7 mouse cellular contexts compared by ENCODE assay signal in genomic region chr2:35582341-35582941, GRCm38 (mm10). TPM values are rescaled to one million over a fixed set of nuclear protein-coding genes. Genes with fewer than 3 reads are reported as not detected.
DNase-seq lines count a peak whose midpoint lies in the region; ATAC-seq and TF ChIP-seq lines count a peak whose summit lies in the region.

No protein-coding gene starts in this region.

- H3K27ac ChIP-seq in intestine, embryonic 14.5 days (ENCODE audit: low read depth) = peak overlapping the region; percentile 94
- H3K27ac ChIP-seq in limb, embryonic 10.5 days = peak overlapping the region; percentile 84
- H3K27ac ChIP-seq in midbrain, embryonic 12.5 days (replicated peaks) = no peak overlapping the region
- peak overlapping the region; percentile 94 for H3K27ac ChIP-seq in stomach, postnatal 0 days (replicated peaks)

- TF ChIP-seq CTCF in stomach, postnatal 0 days (IDR thresholded peaks at IDR 0.05; ENCODE audit: low read depth) = no peak

- H3K27me3 ChIP-seq in intestine, embryonic 14.5 days (replicated peaks; ENCODE audit: control insufficient read depth, insufficient read depth, low read length) = no peaks in the 10 kb centered on the region
- H3K27me3 ChIP-seq in limb, embryonic 10.5 days (ENCODE audit: low read depth, poor library complexity, severe bottlenecking) = peaks cover 100% of the 10 kb centered on the region
- peaks cover 92% of the 10 kb centered on the region for H3K27me3 ChIP-seq in midbrain, embryonic 12.5 days
- no peaks in the 10 kb centered on the region for H3K27me3 ChIP-seq in stomach, postnatal 0 days (ENCODE audit: control insufficient read depth, insufficient read depth, low read length)

- H3K4me3 ChIP-seq in intestine, embryonic 14.5 days (ENCODE audit: low read depth, low read length) = peak overlapping the region; percentile 52
- H3K4me3 ChIP-seq in limb, embryonic 10.5 days = peak overlapping the region; percentile 65
- peak overlapping the region; percentile 55 for H3K4me3 ChIP-seq in midbrain, embryonic 12.5 days
- peak overlapping the region; percentile 60 for H3K4me3 ChIP-seq in stomach, postnatal 0 days (ENCODE audit: low read depth, low read length)

- TF ChIP-seq EP300 in stomach, postnatal 0 days (optimal IDR thresholded peaks at IDR 0.05) = no peak

- ATAC-seq in intestine, embryonic 14.5 days (replicated peaks; ENCODE audit: low FRiP score, low TSS enrichment, low read depth) = peak; percentile 59
- ATAC-seq in midbrain, embryonic 12.5 days (ENCODE audit: low FRiP score, low read depth) = peak; percentile 70
- peak; percentile 66 for ATAC-seq in stomach, postnatal 0 days (ENCODE audit: low FRiP score, low TSS enrichment)

- intact Hi-C loops in gastrocnemius, postnatal 14 days (cut with DNase I; ENCODE audit: low total_unique reads) = no loop called here

- no peaks in the 10 kb centered on the region for H3K36me3 ChIP-seq in intestine, embryonic 14.5 days (ENCODE audit: control insufficient read depth, insufficient read depth, low read length)
- no peaks in the 10 kb centered on the region for H3K36me3 ChIP-seq in limb, embryonic 10.5 days
- no peaks in the 10 kb centered on the region for H3K36me3 ChIP-seq in midbrain, embryonic 12.5 days
- H3K36me3 ChIP-seq in stomach, postnatal 0 days (ENCODE audit: control insufficient read depth, insufficient read depth, low read length) = no peaks in the 10 kb centered on the region

- peaks cover 35% of the 10 kb centered on the region for H3K4me1 ChIP-seq in intestine, embryonic 14.5 days (replicated peaks; ENCODE audit: control insufficient read depth, insufficient read depth, low read length)
- H3K4me1 ChIP-seq in limb, embryonic 10.5 days = peaks cover 53% of the 10 kb centered on the region
- peaks cover 23% of the 10 kb centered on the region for H3K4me1 ChIP-seq in midbrain, embryonic 12.5 days
- H3K4me1 ChIP-seq in stomach, postnatal 0 days (replicated peaks; ENCODE audit: control insufficient read depth, insufficient read depth) = peaks cover 2% of the 10 kb centered on the region; the same call in 1 of the 2 replicates

- WGBS in intestine, embryonic 14.5 days = 1% methylated on average over 46 of the region's 46 CpGs
- under 1% methylated on average over 44 of the region's 46 CpGs for WGBS in limb, embryonic 10.5 days
- under 1% methylated on average over 35 of the region's 46 CpGs for WGBS in midbrain, embryonic 12.5 days
- WGBS in stomach, postnatal 0 days = 1% methylated on average over 25 of the region's 46 CpGs

- H3K9ac ChIP-seq in intestine, embryonic 14.5 days (ENCODE audit: low read length) = peak overlapping the region; percentile 76
- H3K9ac ChIP-seq in midbrain, embryonic 12.5 days (replicated peaks) = peak overlapping the region; percentile 66
- peak overlapping the region; percentile 83 for H3K9ac ChIP-seq in stomach, postnatal 0 days (ENCODE audit: low read length)

- H3K4me2 ChIP-seq in intestine, embryonic 14.5 days (ENCODE audit: low read length) = peak overlapping the region; percentile 95
- H3K4me2 ChIP-seq in midbrain, embryonic 12.5 days (replicated peaks) = peak overlapping the region; percentile 97
- peak overlapping the region; percentile 97 for H3K4me2 ChIP-seq in stomach, postnatal 0 days (replicated peaks; ENCODE audit: low read depth)

- H3K9me3 ChIP-seq in intestine, embryonic 14.5 days (ENCODE audit: control insufficient read depth, low read length) = no peaks in the 10 kb centered on the region
- no peaks in the 10 kb centered on the region for H3K9me3 ChIP-seq in limb, embryonic 10.5 days (replicated peaks)
- no peaks in the 10 kb centered on the region for H3K9me3 ChIP-seq in midbrain, embryonic 12.5 days
- no peaks in the 10 kb centered on the region for H3K9me3 ChIP-seq in stomach, postnatal 0 days (ENCODE audit: control insufficient read depth, low read length)

- DNase-seq in adrenal gland, postnatal 25 days = peak; percentile 73
- peak; percentile 78 to 84 for DNase-seq in cerebellum, postnatal 36 days
- DNase-seq in gastrocnemius, postnatal 14 days = peak; percentile 84
- DNase-seq in intestine, embryonic 14.5 days (ENCODE audit: low spot score) = peak; percentile 87
- peak; percentile 72 for DNase-seq in limb, embryonic 10.5 days (ENCODE audit: low spot score)
- DNase-seq in stomach, postnatal 0 days (ENCODE audit: low spot score) = peak; percentile 81

RNA-seq across cellular contexts. Expression of gene Dab2ip, which starts 24.4 kb away (rescaled TPM):
- 96.1 and 137 TPM in 2 replicates for total RNA-seq in adrenal gland, postnatal 25 days (2021)
- 10 to 100 TPM; 42.8 to 46.3 TPM for total RNA-seq in gastrocnemius, postnatal 14 days (2021)
- 43.3 and 47.8 TPM in 2 replicates for polyA plus RNA-seq in intestine, embryonic 14.5 days (2014; fragmentation: Nextera tagmentation; extraction: Ambion mirVana)
- 44.0 and 49.7 TPM in 2 replicates for polyA plus RNA-seq in limb, embryonic 10.5 days (2016; fragmentation: Nextera tagmentation; extraction: Ambion mirVana)
- 47.9 and 48.3 TPM in 2 replicates for polyA plus RNA-seq in midbrain, embryonic 12.5 days (2016; fragmentation: Nextera tagmentation; extraction: Ambion mirVana)
- polyA plus RNA-seq in stomach, postnatal 0 days (2015; fragmentation: Nextera tagmentation; extraction: Ambion mirVana) = 46.4 and 48.1 TPM in 2 replicates
